Mouse (Mus musculus) olfactory bulb, adult 2 months (tissue): ENCODE data around the gene Rab34.

ENCODE experiments used
- CTCF ChIP-seq: fragments of 200-500 bp; IDR thresholded peaks from 2 replicates; pipeline ENCODE4 v1.5.1; 2012; ENCODE audit warnings: low read depth, mild to moderate bottlenecking, low read length, moderate library complexity; ENCODE audit not compliant: insufficient read depth
- POLR2A ChIP-seq: fragments of 200-500 bp; IDR thresholded peaks from 2 replicates; pipeline ENCODE4 v1.6.1; 2012; ENCODE audit warnings: mild to moderate bottlenecking, low read depth, low read length, moderate library complexity; ENCODE audit not compliant: insufficient read depth

GRCm38 (mm10) chr11:78182961-78183844 is 5.0 kb upstream of the Rab34 start, which contains the start of gene Rpl23a:
- TF ChIP-seq CTCF, result no peak
- TF ChIP-seq POLR2A, result peak; percentile 92
